Mouse (Mus musculus): ENCODE measurements around the gene Stum.

- TF ChIP-seq CTCF (IDR thresholded peaks at IDR 0.05; ENCODE audit: borderline replicate concordance, extremely low read depth, insufficient read depth, insufficient read length) = no peak
- TF ChIP-seq POLR2A (IDR thresholded peaks at IDR 0.05; ENCODE audit: borderline replicate concordance, extremely low read depth, insufficient read depth, insufficient read length, poor library complexity, severe bottlenecking) = no peak
These were observed 73.5 kb downstream of the Stum start for GRCm38 (mm10) chr1:180409771-180410170.

All from brain, embryonic 14.5 days (tissue).